22 mouse cellular contexts compared by ENCODE assay signal in the genomic region with DNA sequence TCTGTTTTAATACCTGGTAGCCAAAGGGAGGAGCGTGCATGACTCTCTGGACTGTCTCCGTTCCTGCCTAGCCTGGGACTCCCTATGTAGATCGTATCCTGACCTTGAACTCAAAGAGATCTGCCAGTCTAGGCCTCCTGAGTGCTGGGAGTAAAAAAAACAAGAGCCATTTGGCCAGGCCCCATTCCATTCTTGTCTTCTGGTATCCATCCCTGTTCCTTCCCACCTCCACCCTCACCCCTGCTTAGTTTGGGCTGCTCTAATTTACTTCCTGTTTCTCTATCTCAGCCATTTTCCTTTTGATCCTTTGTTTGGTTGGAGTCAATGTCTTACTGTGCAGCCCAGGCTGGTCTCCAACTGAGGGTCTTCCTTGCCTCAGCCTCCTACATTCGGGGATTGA. TPM values are rescaled to one million over a fixed set of nuclear protein-coding genes. Genes with fewer than 3 reads are reported as not detected.
DNase-seq lines count a peak whose midpoint lies in the region; ATAC-seq and TF ChIP-seq lines count a peak whose summit lies in the region.
"Had no signal": no experiment of that assay in that cellular context is flagged by ENCODE, and none has a peak within 500 bp of the region (broad histone marks: within the 10 kb centered on the region; RNA-seq: fewer than 3 reads in every experiment).

No protein-coding gene starts in this region.

- H3K27me3 ChIP-seq in intestine, postnatal 0 days (replicated peaks; ENCODE audit: control insufficient read depth, insufficient read depth, low read length) = no peaks in the 10 kb centered on the region
- H3K27me3 ChIP-seq: embryonic facial prominence, embryonic 12.5 days; forebrain, embryonic 13.5 days; forebrain, embryonic 15.5 days; Patski had no signal

- H3K36me3 ChIP-seq in intestine, postnatal 0 days (ENCODE audit: control insufficient read depth, insufficient read depth) = no peaks in the 10 kb centered on the region
- H3K36me3 ChIP-seq: embryonic facial prominence, embryonic 10.5 days; embryonic facial prominence, embryonic 12.5 days; forebrain, embryonic 15.5 days; G1E had no signal

- no peaks in the 10 kb centered on the region for H3K4me1 ChIP-seq in intestine, postnatal 0 days (replicated peaks; ENCODE audit: control insufficient read depth, insufficient read depth, low read length)
- H3K4me1 ChIP-seq: embryonic facial prominence, embryonic 10.5 days; embryonic facial prominence, embryonic 12.5 days; forebrain, embryonic 13.5 days; forebrain, embryonic 15.5 days had no signal

- peak; percentile 85 for DNase-seq in ES-CJ7 (ENCODE audit: low read depth, low spot score)
- peak; percentile 92 for DNase-seq in R1 (ENCODE audit: low read depth, low spot score)
- no peak for DNase-seq in adrenal gland, adult 8-10 months
- DNase-seq in embryo, embryonic 9.5 days (ENCODE audit: extremely low spot score) = no peak
- DNase-seq: adrenal gland, postnatal 10 days; adrenal gland, postnatal 25 days; cerebellum, adult 11 months; cerebellum, adult 18-20 months; cerebellum, adult 8-10 months; cerebellum, adult 9-11 months; cerebellum, postnatal 14 days; cerebellum, postnatal 36 days; embryo, embryonic 11 days; forebrain, postnatal 0 days had no signal

- no peaks in the 10 kb centered on the region for H3K9me3 ChIP-seq in intestine, postnatal 0 days (ENCODE audit: control insufficient read depth)
- H3K9me3 ChIP-seq: embryonic facial prominence, embryonic 10.5 days; embryonic facial prominence, embryonic 12.5 days; forebrain, embryonic 13.5 days; forebrain, embryonic 15.5 days; G1E had no signal

- WGBS in intestine, postnatal 0 days = 82% methylated on average over 4 of the region's 4 CpGs

- H3K4me2 ChIP-seq in intestine, postnatal 0 days (replicated peaks; ENCODE audit: low read depth) = no peak overlapping the region
- H3K4me2 ChIP-seq: embryonic facial prominence, embryonic 12.5 days; forebrain, embryonic 13.5 days; forebrain, embryonic 15.5 days had no signal

- H3K4me3 ChIP-seq in intestine, postnatal 0 days (ENCODE audit: low read depth, low read length) = no peak overlapping the region
- H3K4me3 ChIP-seq: embryonic facial prominence, embryonic 10.5 days; embryonic facial prominence, embryonic 12.5 days; forebrain, embryonic 13.5 days; forebrain, embryonic 15.5 days had no signal

- no peak overlapping the region for H3K27ac ChIP-seq in intestine, postnatal 0 days (ENCODE audit: low read depth, low read length)
- H3K27ac ChIP-seq: embryonic facial prominence, embryonic 10.5 days; embryonic facial prominence, embryonic 12.5 days; forebrain, embryonic 13.5 days; forebrain, embryonic 15.5 days had no signal

- H3K9ac ChIP-seq in intestine, postnatal 0 days (ENCODE audit: low read depth, low read length) = no peak overlapping the region
- H3K9ac ChIP-seq: embryonic facial prominence, embryonic 12.5 days; forebrain, embryonic 13.5 days; forebrain, embryonic 15.5 days; forebrain, postnatal 0 days had no signal

- no peak for TF ChIP-seq CTCF in intestine, postnatal 0 days (IDR thresholded peaks at IDR 0.05; ENCODE audit: low read depth)

- no peak for ATAC-seq in intestine, postnatal 0 days
- ATAC-seq: activated CD4-positive, CD25-positive, alpha-beta regulatory T cell, adult 4 months; forebrain, embryonic 13.5 days; forebrain, embryonic 15.5 days; forebrain, postnatal 0 days; Patski had no signal

RNA-seq across cellular contexts. Expression of a gene that starts 14.6 kb away (rescaled TPM):
- total RNA-seq in adrenal gland, adult 8-10 months (2022) = 1 to 10 TPM; 1.2 to 1.9 (median 1.7) TPM
- 5.2 and 5.9 TPM in 2 replicates for polyA plus RNA-seq in intestine, postnatal 0 days (2015; fragmentation: Nextera tagmentation; extraction: Ambion mirVana)

RNA-seq across cellular contexts. Expression of a gene that starts 28.8 kb away (rescaled TPM):
- 10 to 100 TPM; 48.6 to 85.5 (median 68.1) TPM for total RNA-seq in adrenal gland, adult 8-10 months (2022)
- 20.6 and 23.2 TPM in 2 replicates for polyA plus RNA-seq in intestine, postnatal 0 days (2015; fragmentation: Nextera tagmentation; extraction: Ambion mirVana)

RNA-seq across cellular contexts. Expression of a gene that starts 59.4 kb away (rescaled TPM):
- 10 to 100 TPM; 33.8 to 64.0 (median 45.6) TPM for total RNA-seq in adrenal gland, adult 8-10 months (2022)
- 16.9 and 18.2 TPM in 2 replicates for polyA plus RNA-seq in intestine, postnatal 0 days (2015; fragmentation: Nextera tagmentation; extraction: Ambion mirVana)

Comparison
In these comparisons a context has a peak if more than half of its experiments do, and no peak if none do; other contexts are left out.
1. DNase-seq: peak in ES-CJ7 (single experiment) and R1 (single experiment); none in adrenal gland, adult 8-10 months (single experiment) and embryo, embryonic 9.5 days (single experiment).